Mouse (Mus musculus) kidney, adult 2 months (tissue): ENCODE data around the gene Kif27. TPM values are rescaled to one million over a fixed set of nuclear protein-coding genes. Genes with fewer than 3 reads are reported as not detected.
A peak's percentile ranks its signal among the peaks of the same experiment; 100 is the strongest.

Source experiments
- DNase-seq: peaks from one replicate; pipeline ENCODE4 v3.0.0; 2021
- H3K27ac ChIP-seq: fragments of 200-500 bp; 2 replicates; pipeline ENCODE4 v1.5.1; 2012; ENCODE audit warnings: low read depth, low read length, control low read depth, inconsistent platforms; ENCODE audit not compliant: insufficient read depth
- H3K27me3 ChIP-seq: fragments of 200-500 bp; replicated peaks from 2 replicates; pipeline ENCODE4 v1.6.1; 2012; ENCODE audit warnings: mild to moderate bottlenecking, moderate library complexity, low read length, inconsistent platforms; ENCODE audit not compliant: control insufficient read depth, insufficient read depth
- H3K36me3 ChIP-seq: fragments of 200-500 bp; 2 replicates; pipeline ENCODE4 v1.6.1; 2012; ENCODE audit warnings: mild to moderate bottlenecking, moderate library complexity, low read length, inconsistent platforms; ENCODE audit not compliant: control insufficient read depth, insufficient read depth
- H3K4me1 ChIP-seq: fragments of 200-500 bp; 2 replicates; pipeline ENCODE4 v1.6.1; 2011; ENCODE audit warnings: low read length; ENCODE audit not compliant: control insufficient read depth, insufficient read depth
- H3K4me3 ChIP-seq: fragments of 200-500 bp; 2 replicates; pipeline ENCODE4 v1.5.1; 2011; ENCODE audit warnings: mild to moderate bottlenecking, low read depth, low read length, control low read depth; ENCODE audit not compliant: insufficient read depth
- CTCF ChIP-seq: fragments of 200-500 bp; conservative IDR thresholded peaks from 2 replicates; pipeline ENCODE4 v1.5.1; 2011; ENCODE audit warnings: low read depth, mild to moderate bottlenecking, control low read depth, low read length, moderate library complexity, mixed read lengths; ENCODE audit not compliant: insufficient read depth, insufficient read length
- POLR2A ChIP-seq: fragments of 200-500 bp; IDR thresholded peaks from one replicate; pipeline ENCODE4 v1.6.1; 2011; ENCODE audit warnings: low read depth, low read length, control low read depth
- WGBS: fragments of 180-500 bp; shearing (Covaris S2); methylation state at CpG from one replicate; pipeline ENCODE4 v1.1.7; 2018; 5-methylcytosine and 5-hydroxymethylcytosine counted together
- polyA plus RNA-seq: library from polyadenylated mRNA; depleted of rRNA; stranded (reverse); fragments of >200 nt; gene quantifications from 2 replicates; pipeline ENCODE4 v1.2.3, GENCODE M21; 2012

The Kif27 gene
- polyA plus RNA-seq, 1 experiment, result 0.22 TPM

- H3K27ac ChIP-seq, result no peak overlapping the region
- TF ChIP-seq CTCF (no peak), POLR2A (no peak)
- no peaks in the 10 kb centered on the region for H3K4me1 ChIP-seq
- no peaks in the 10 kb centered on the region for H3K36me3 ChIP-seq
- no peaks in the 10 kb centered on the region for H3K27me3 ChIP-seq
- no peak for DNase-seq
- WGBS, result 87% methylated on average over 9 of the region's 9 CpGs
- no peak overlapping the region for H3K4me3 ChIP-seq
Observed at GRCm38 (mm10) chr13:58302421-58303145, 56.3 kb downstream of the Kif27 start.

DNA sequence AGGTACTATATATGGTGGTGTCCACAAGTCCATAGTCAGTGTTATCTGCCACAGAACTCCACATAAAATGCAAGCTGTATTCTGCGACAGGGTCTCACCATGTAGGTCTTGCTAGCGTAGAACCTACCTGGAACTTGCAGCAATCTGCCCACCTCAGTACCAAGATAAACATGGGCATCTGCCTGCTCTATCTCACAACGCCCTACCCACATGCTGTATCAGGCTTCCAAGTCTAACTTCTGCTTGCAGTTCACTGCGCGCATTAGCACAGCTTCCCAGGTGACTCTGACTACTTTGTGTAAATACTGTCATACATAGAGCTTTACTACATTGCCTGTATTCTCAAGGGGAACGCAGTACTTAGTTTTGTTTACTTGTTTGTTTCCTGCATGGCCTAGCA is 57.0 kb downstream of the Kif27 start:
- H3K27ac ChIP-seq, result no peak overlapping the region
- H3K4me3 ChIP-seq, result no peak overlapping the region
- no peak for DNase-seq
- WGBS, result 92% methylated on average over 6 of the region's 6 CpGs
- H3K36me3 ChIP-seq, result no peaks in the 10 kb centered on the region
- H3K4me1 ChIP-seq, result no peaks in the 10 kb centered on the region
- TF ChIP-seq POLR2A, result no peak
- TF ChIP-seq CTCF, result no peak
- H3K27me3 ChIP-seq, result no peaks in the 10 kb centered on the region

DNA sequence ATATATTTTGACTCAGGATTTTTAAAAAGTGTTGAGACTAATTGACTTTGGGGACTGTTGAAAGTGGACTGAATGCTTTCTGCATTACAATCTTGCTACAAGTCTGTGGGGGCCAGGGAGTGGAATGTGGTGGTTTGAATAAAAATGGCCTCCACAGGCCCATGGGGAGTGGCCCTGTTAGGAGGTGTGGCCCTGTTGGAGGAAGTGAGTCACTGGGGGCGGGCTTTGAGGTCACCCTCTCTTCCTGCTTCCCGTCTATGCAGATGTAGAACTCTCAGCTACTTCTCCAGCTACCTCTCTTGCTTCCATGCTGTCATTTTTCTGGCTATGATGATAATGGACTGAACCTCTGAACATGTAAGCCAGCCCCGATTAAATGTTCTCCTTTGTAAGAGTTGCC is 60.2 kb downstream of the Kif27 start:
- Histone ChIP-seq H3K4me1 (no peaks in the 10 kb centered on the region), H3K27me3 (no peaks in the 10 kb centered on the region), H3K36me3 (no peaks in the 10 kb centered on the region), H3K27ac (no peak overlapping the region), H3K4me3 (no peak overlapping the region)
- TF ChIP-seq POLR2A (no peak), CTCF (no peak)
- WGBS, result 93% methylated on average over 3 of the region's 3 CpGs
- no peak for DNase-seq

- H3K27me3 ChIP-seq, result no peaks in the 10 kb centered on the region
- H3K4me1 ChIP-seq, result no peaks in the 10 kb centered on the region
- WGBS, result 84% methylated on average over 3 of the region's 3 CpGs
- TF ChIP-seq CTCF, result no peak
- TF ChIP-seq POLR2A, result no peak
- no peak overlapping the region for H3K4me3 ChIP-seq
- no peak overlapping the region for H3K27ac ChIP-seq
- H3K36me3 ChIP-seq, result no peaks in the 10 kb centered on the region
- DNase-seq, result no peak
Observed at GRCm38 (mm10) chr13:58295582-58295981, 63.3 kb downstream of the Kif27 start.

- WGBS, result 63% methylated on average over 5 of the region's 5 CpGs
- Histone ChIP-seq H3K27me3 (no peaks in the 10 kb centered on the region), H3K4me3 (no peak overlapping the region), H3K36me3 (no peaks in the 10 kb centered on the region), H3K27ac (no peak overlapping the region), H3K4me1 (no peaks in the 10 kb centered on the region)
- DNase-seq, result no peak
- no peak for TF ChIP-seq POLR2A
Observed at GRCm38 (mm10) chr13:58292811-58293210, 66.1 kb downstream of the Kif27 start.

- TF ChIP-seq POLR2A, result no peak
- TF ChIP-seq CTCF, result 0 out of 2 replicates have a peak, but pooled peaks have one; percentile 8
- Histone ChIP-seq H3K4me3 (no peak overlapping the region), H3K4me1 (no peaks in the 10 kb centered on the region), H3K27ac (no peak overlapping the region), H3K27me3 (no peaks in the 10 kb centered on the region), H3K36me3 (no peaks in the 10 kb centered on the region)
- DNase-seq, result no peak
- 84% methylated on average over 1 of the region's 1 CpGs for WGBS
Observed at GRCm38 (mm10) chr13:58289308-58289707, 69.6 kb downstream of the Kif27 start.

GRCm38 (mm10) chr13:58287822-58288221 is 71.1 kb downstream of the Kif27 start:
- TF ChIP-seq POLR2A (no peak), CTCF (peak; percentile 97)

More at GRCm38 (mm10) chr13:58287822-58288221, 71.1 kb downstream of the Kif27 start:
- WGBS, result 14% methylated on average over 13 of the region's 13 CpGs
- Histone ChIP-seq H3K27me3 (no peaks in the 10 kb centered on the region), H3K36me3 (no peaks in the 10 kb centered on the region), H3K4me3 (no peak overlapping the region), H3K4me1 (peaks cover 3% of the 10 kb centered on the region; the same call in 1 of the 2 replicates), H3K27ac (no peak overlapping the region)
- DNase-seq, result peak; percentile 80
